Mouse (Mus musculus) intestine, embryonic 16.5 days (tissue): ENCODE results near the gene Rln1. TPM values are rescaled to one million over a fixed set of nuclear protein-coding genes. Genes with fewer than 3 reads are reported as not detected.

ENCODE experiments used
- ATAC-seq: fragments of 200-750 bp; cut with Nextera tagmentation; 2 replicates; pipeline ENCODE4 v1.8.0; 2017; ENCODE audit warnings: moderate TSS enrichment, moderate library complexity
- H3K27ac ChIP-seq: fragments of 300-500 bp; sonication (generic); 2 replicates; pipeline ENCODE4 v1.5.1; 2014; ENCODE audit warnings: mild to moderate bottlenecking, low read length
- H3K27me3 ChIP-seq: fragments of 300-500 bp; sonication (generic); replicated peaks from 2 replicates; pipeline ENCODE4 v1.6.1; 2014; ENCODE audit warnings: low read length, control low read depth, mixed read lengths; ENCODE audit not compliant: control insufficient read depth, insufficient read depth
- H3K36me3 ChIP-seq: fragments of 300-500 bp; sonication (generic); 2 replicates; pipeline ENCODE4 v1.6.1; 2014; ENCODE audit warnings: low read length, control low read depth; ENCODE audit not compliant: control insufficient read depth, insufficient read depth
- H3K4me1 ChIP-seq: fragments of 300-500 bp; sonication (generic); 2 replicates; pipeline ENCODE4 v1.6.1; 2014; ENCODE audit warnings: low read length, control low read depth, mixed read lengths; ENCODE audit not compliant: control insufficient read depth, insufficient read depth
- H3K4me2 ChIP-seq: fragments of 300-500 bp; sonication (generic); 2 replicates; pipeline ENCODE4 v1.6.1; 2014; ENCODE audit warnings: low read depth, low read length, control low read depth
- H3K4me3 ChIP-seq: fragments of 300-500 bp; sonication (generic); 2 replicates; pipeline ENCODE4 v1.5.1; 2014; ENCODE audit warnings: mild to moderate bottlenecking, low read length
- H3K9ac ChIP-seq: fragments of 300-500 bp; sonication (generic); 2 replicates; pipeline ENCODE4 v1.6.1; 2014; ENCODE audit warnings: low read depth, low read length
- H3K9me3 ChIP-seq: fragments of 300-500 bp; sonication (generic); 2 replicates; pipeline ENCODE4 v1.6.1; 2016; ENCODE audit warnings: low read length, control low read depth; ENCODE audit not compliant: control insufficient read depth
- WGBS: fragments of 180-500 bp; shearing (Covaris S2); extraction: QIAGEN DNeasy Blood & Tissue Kit; methylation state at CpG from one replicate; pipeline ENCODE4 v1.1.7; 2014; 5-methylcytosine and 5-hydroxymethylcytosine counted together
- polyA plus RNA-seq: library from polyadenylated mRNA; unstranded; fragments of >200 nt; fragmentation: Nextera tagmentation; extraction: Ambion mirVana; gene quantifications from 2 replicates; pipeline ENCODE4 v1.2.1, GENCODE M21; 2015

Rln1 gene
- polyA plus RNA-seq, 1 experiment from 2014 or later = not detected

DNA sequence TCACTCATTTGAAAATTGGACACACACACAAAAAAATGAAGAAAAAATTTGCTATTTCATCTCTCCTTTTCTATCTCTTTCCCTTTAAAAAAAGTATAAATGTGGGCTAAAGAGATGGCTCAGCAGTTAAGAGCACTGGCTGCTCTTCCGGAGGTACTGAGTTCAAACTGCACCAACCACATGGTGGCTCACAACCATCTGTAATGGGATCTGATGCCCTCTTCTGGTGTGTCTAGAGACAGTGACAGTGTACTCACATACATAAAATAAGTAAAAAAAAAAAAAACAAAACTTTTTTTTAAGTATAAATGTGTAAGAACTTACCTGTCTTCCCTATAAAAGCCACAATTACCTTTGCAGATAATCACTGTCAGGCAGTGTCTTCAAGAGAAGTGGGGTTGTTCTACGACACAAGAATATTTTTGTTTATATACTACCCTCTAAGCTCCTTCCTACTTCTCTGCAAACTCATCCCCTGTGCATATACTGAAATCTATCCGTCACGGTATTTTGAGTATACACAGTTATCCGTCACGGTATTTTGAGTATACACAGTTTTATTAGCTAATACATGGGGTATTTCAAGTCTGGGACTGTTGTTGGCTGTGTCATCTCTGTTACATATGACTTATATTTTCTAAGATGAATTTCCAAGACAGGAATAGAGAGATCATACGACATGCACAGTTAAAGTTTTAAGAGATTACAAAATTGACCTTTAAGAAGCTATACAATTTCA, 36.2 kb upstream of the Rln1 start:
- Histone ChIP-seq H3K9ac (no peak overlapping the region), H3K4me2 (no peak overlapping the region), H3K27ac (no peak overlapping the region), H3K4me1 (0 out of 2 replicates have a peak, but pooled peaks cover 3% of the 10 kb centered on the region), H3K9me3 (no peaks in the 10 kb centered on the region), H3K36me3 (no peaks in the 10 kb centered on the region), H3K27me3 (no peaks in the 10 kb centered on the region), H3K4me3 (no peak overlapping the region)
- 76% methylated on average over 7 of the region's 7 CpGs for WGBS
- ATAC-seq = no peak

DNA sequence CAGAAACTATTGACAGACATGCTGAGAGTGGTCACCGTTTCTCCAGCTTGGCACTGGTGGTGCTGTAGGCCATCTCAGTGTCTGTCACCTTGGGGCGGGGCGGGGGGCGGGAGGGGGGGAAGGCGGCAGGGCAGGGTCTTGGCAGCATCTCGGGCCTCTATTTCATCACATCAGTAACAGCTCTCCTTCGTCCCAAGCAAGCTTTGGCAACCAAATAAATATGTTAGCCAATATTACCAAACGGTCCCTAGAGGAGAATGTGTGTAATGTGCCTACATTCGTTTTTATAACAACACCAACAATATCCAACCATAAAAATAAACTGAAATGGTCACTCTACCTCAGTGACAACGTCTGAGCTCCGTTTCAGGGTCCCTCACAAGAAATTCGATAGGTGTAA, 35.6 kb upstream of the Rln1 start:
- WGBS = 71% methylated on average over 12 of the region's 12 CpGs

DNA sequence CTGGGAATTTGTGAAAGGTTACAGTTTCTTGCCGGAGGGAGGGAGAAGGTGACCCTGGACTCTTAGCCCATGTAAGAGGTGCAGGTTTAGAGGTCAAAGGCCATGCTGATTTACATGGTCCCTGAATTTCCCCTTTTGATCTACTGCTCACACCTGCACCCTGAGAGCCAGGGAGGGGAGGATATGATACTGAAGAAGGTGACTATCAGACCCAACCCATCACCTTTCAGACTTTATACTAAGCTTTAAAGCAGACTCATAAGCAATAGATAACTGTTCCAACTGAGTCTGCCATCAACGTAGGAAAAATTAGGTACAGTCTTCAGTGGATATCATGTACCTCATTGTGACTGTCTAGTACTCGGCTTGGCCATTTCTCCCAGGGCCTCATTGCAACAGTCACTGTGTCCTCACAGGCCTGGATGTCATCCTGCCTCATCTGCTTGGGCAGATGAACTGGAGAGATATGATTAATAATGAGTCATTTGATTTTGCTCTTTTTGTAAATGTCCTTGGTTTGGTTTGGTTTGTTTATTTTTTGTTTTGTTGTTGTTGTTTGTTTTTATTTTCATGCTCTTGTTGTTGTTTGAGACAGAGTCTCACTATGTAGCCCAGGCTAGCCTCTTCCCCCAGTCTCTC, 34.3 kb upstream of the Rln1 start:
- ATAC-seq = no peak
- no peak overlapping the region for H3K9ac ChIP-seq
- no peak overlapping the region for H3K27ac ChIP-seq
- H3K9me3 ChIP-seq = no peaks in the 10 kb centered on the region
- WGBS = 78% methylated on average over 3 of the region's 3 CpGs
- H3K4me1 ChIP-seq = 0 out of 2 replicates have a peak, but pooled peaks cover 3% of the 10 kb centered on the region
- H3K36me3 ChIP-seq = no peaks in the 10 kb centered on the region
- H3K4me3 ChIP-seq = no peak overlapping the region
- H3K4me2 ChIP-seq = no peak overlapping the region
- H3K27me3 ChIP-seq = no peaks in the 10 kb centered on the region

More for the DNA sequence above, 35.6 kb upstream of the Rln1 start:
- H3K4me3 ChIP-seq = no peak overlapping the region
- H3K27ac ChIP-seq = no peak overlapping the region
- no peak overlapping the region for H3K9ac ChIP-seq
- no peaks in the 10 kb centered on the region for H3K27me3 ChIP-seq
- 0 out of 2 replicates have a peak, but pooled peaks cover 3% of the 10 kb centered on the region for H3K4me1 ChIP-seq
- H3K36me3 ChIP-seq = no peaks in the 10 kb centered on the region
- no peak overlapping the region for H3K4me2 ChIP-seq
- ATAC-seq = no peak
- no peaks in the 10 kb centered on the region for H3K9me3 ChIP-seq

DNA sequence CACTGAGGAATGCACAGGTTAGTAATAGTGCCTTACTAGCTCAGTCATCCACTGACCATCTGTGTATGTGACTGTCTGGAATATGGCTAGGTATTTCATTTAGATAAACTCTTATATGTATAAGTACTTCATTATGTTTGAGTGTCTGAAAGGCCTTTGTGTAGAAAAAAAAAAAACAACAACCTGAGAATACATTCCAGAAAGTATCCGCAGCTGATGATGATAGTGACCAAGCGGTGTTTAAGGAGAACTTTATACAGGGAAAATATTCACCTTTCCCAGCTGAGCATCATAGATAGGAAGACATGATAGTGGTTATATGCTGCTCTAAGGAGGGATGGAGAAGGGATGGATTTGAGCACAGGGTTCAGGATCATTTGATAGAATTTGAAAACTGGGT, 33.6 kb upstream of the Rln1 start:
- no peak overlapping the region for H3K4me3 ChIP-seq
- H3K4me2 ChIP-seq = no peak overlapping the region
- no peaks in the 10 kb centered on the region for H3K36me3 ChIP-seq
- WGBS = 84% methylated on average over 2 of the region's 2 CpGs
- no peak overlapping the region for H3K27ac ChIP-seq
- no peak overlapping the region for H3K9ac ChIP-seq
- no peaks in the 10 kb centered on the region for H3K9me3 ChIP-seq
- H3K4me1 ChIP-seq = 0 out of 2 replicates have a peak, but pooled peaks cover 3% of the 10 kb centered on the region
- ATAC-seq = no peak
- H3K27me3 ChIP-seq = no peaks in the 10 kb centered on the region

DNA sequence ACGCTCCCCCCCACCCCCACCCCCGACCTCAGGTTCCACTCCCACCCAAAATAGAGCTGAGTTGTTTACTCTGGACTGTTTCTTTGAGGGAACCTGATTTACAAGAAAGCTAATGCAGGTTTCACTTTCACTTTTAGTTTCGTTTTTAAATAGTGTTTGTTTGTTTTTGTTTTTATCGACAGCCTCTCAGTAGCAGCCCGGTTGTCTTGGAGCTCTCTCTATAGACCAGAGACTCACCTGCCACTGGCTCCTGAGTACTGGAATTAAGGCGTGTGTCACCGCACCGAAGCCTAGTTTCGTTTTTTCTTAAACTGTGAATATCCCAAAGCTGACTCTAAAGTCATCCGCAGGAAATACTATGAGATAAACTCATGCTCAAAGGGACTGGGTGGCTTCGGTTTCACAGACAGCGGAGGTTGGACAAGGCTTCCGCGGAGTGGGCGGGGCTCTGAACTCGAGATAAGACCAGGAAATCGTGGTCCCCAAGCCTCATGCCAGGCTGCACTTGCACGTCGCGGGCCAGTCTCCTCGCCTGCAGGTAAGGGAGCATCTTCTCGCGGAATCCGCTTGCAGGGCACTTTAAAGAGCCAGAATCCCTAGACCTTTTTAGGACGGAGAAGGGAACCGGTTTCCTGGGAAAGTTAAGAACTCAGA, 32.6 kb upstream of the Rln1 start, which contains the start of the genes Plgrkt and Cd274:
Gene Plgrkt (minus strand): TSS at position 422 of the 654 bp plus-strand sequence.
Gene Cd274 (plus strand): TSS at position 487 of the 654 bp plus-strand sequence.
- peak within 1 kb of the TSS; percentile 84 for H3K4me2 ChIP-seq
- H3K36me3 ChIP-seq = no peaks in the 10 kb centered on the region
- H3K27ac ChIP-seq = peak within 1 kb of the TSS; percentile 69
- ATAC-seq = peak; percentile 93
- H3K4me1 ChIP-seq = 0 out of 2 replicates have a peak, but pooled peaks cover 3% of the 10 kb centered on the region
- H3K4me3 ChIP-seq = peak within 1 kb of the TSS; percentile 61
- H3K9me3 ChIP-seq = no peaks in the 10 kb centered on the region
- H3K27me3 ChIP-seq = no peaks in the 10 kb centered on the region
- H3K9ac ChIP-seq = peak within 1 kb of the TSS; percentile 68
- WGBS = 2% methylated on average over 26 of the region's 26 CpGs

DNA sequence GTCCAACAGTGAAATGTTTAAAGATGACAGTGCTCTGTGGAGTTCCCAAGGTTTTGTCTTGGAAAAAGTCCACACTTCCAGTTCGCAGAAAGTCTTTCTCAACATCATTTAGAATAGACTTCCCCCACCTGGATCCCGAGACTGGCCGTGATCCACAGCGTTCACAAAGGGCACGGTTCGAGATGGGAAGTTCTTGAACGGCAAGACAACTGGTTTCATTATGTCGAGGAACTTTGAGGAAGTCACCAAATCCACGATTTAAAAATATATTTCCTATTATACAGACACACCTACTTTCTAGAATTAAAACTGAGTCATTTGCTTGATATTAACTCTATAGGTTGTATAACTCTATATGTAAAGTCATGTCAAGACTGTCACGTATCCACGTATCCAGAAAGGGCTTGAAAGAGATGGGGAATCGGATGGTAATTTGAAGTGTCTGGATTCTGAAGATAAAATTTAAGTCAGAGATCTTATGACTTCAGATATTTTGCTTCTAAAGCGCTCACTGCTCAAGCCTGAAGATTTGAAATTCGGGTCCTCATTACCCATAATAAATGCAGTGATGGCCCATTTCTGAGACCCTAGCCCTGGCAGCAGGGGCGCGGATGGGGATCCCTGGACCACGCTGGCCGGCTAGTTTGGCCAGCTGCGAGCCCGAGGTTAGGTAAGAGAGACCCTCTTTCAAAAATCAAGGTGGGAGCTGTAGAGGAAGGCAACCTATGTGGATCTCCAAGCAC, 31.9 kb upstream of the Rln1 start:
- Histone ChIP-seq H3K9me3 (no peaks in the 10 kb centered on the region), H3K36me3 (no peaks in the 10 kb centered on the region), H3K27me3 (no peaks in the 10 kb centered on the region), H3K27ac (peak overlapping the region; percentile 69; the same call in 1 of the 2 replicates), H3K4me1 (0 out of 2 replicates have a peak, but pooled peaks cover 3% of the 10 kb centered on the region), H3K4me3 (peak overlapping the region; percentile 61), H3K4me2 (peak overlapping the region; percentile 84), H3K9ac (peak overlapping the region; percentile 68)
- 57% methylated on average over 20 of the region's 20 CpGs for WGBS
- ATAC-seq = no peak

DNA sequence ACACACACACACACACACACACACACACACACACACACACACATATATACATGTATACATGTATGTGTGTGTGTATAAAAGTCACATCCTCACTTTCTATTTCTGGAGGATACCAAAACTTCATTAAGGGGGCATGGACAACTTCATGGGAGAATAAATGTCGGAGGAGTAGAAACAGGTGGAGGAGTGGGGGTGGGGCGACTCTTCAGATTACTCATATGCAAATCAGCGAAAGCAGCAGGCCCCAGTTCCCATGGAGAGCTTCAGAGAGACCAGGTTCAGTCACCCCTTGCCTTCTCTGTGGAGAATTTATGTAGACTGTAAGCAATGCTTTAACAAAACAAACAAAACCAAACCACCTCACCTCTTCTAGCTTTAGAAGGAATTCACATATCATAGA, 30.6 kb upstream of the Rln1 start:
- ATAC-seq = no peak
- H3K4me1 ChIP-seq = peaks cover 10% of the 10 kb centered on the region; the same call in 1 of the 2 replicates
- H3K36me3 ChIP-seq = no peaks in the 10 kb centered on the region
- no peaks in the 10 kb centered on the region for H3K27me3 ChIP-seq
- no peak overlapping the region for H3K9ac ChIP-seq
- H3K9me3 ChIP-seq = no peaks in the 10 kb centered on the region
- no peak overlapping the region for H3K27ac ChIP-seq
- H3K4me3 ChIP-seq = no peak overlapping the region
- 41% methylated on average over 3 of the region's 3 CpGs for WGBS
- H3K4me2 ChIP-seq = no peak overlapping the region

DNA sequence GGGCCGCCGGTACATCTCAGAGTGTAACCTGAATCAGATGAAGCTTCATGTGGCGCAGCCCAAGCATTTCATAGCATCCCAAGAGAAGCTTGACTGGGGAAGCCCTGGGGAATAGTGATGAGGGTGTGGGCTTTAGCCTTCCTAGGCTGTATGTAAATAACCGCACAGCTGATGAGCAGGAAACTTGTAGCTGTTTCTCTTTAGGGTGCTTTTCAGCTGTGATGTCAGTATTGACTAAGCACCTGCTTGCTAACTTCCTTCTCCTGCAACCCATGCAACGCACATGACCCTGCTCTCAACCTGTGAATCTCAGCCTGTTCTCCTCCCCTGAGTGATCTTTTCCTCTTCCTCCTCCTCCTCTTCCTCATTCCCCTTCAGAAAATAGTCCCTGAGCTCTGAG, 29.6 kb upstream of the Rln1 start:
- H3K4me3 ChIP-seq = no peak overlapping the region
- H3K4me2 ChIP-seq = no peak overlapping the region
- H3K9me3 ChIP-seq = no peaks in the 10 kb centered on the region
- peaks cover 12% of the 10 kb centered on the region; the same call in 1 of the 2 replicates for H3K4me1 ChIP-seq
- no peaks in the 10 kb centered on the region for H3K36me3 ChIP-seq
- no peaks in the 10 kb centered on the region for H3K27me3 ChIP-seq
- no peak overlapping the region for H3K9ac ChIP-seq
- no peak overlapping the region for H3K27ac ChIP-seq
- no peak for ATAC-seq
- whole genome bisulfite sequencing = 79% methylated on average over 5 of the region's 5 CpGs
